In genomic region chr4:129618031-129618430, GRCm38 (mm10) we compare ENCODE assay signal across 9 mouse cellular contexts. TPM values are rescaled to one million over a fixed set of nuclear protein-coding genes. Genes with fewer than 3 reads are reported as not detected.
DNase-seq lines count a peak whose midpoint lies in the region; ATAC-seq and TF ChIP-seq lines count a peak whose summit lies in the region.
"Had no signal": no experiment of that assay in that cellular context is flagged by ENCODE, and none has a peak within 500 bp of the region (broad histone marks: within the 10 kb centered on the region; RNA-seq: fewer than 3 reads in every experiment).

No protein-coding gene starts in this region.

- peak overlapping the region; percentile 84 for H3K9ac ChIP-seq in lung, embryonic 16.5 days (ENCODE audit: low read length)
- H3K9ac ChIP-seq in forebrain, embryonic 12.5 days, result peak overlapping the region; percentile 77; the same call in 1 of the 2 replicates
- H3K9ac ChIP-seq in limb, embryonic 11.5 days (ENCODE audit: low read length), result peak overlapping the region; percentile 69; the same call in 1 of the 2 replicates

- ATAC-seq in lung, embryonic 16.5 days (ENCODE audit: low read depth), result no peak
- ATAC-seq in forebrain, embryonic 12.5 days (ENCODE audit: low FRiP score), result no peak
- ATAC-seq in limb, embryonic 11.5 days (ENCODE audit: insufficient number of reproducible peaks, low FRiP score, low TSS enrichment, low read depth), result no peak

- no peak for DNase-seq in lung, adult 18-20 months
- DNase-seq in limb, embryonic 11.5 days (ENCODE audit: low spot score), result no peak
- no peak for DNase-seq in MN1 (ENCODE audit: low spot score)
- DNase-seq in embryo, embryonic 9.5 days (ENCODE audit: extremely low spot score), result no peak
- no peak for DNase-seq in layer of hippocampus, postnatal 36 days
- DNase-seq: kidney, postnatal 14 days had no signal

- H3K27me3 ChIP-seq in lung, embryonic 16.5 days (ENCODE audit: control insufficient read depth, insufficient read depth, low read depth, low read length), result no peaks in the 10 kb centered on the region
- H3K27me3 ChIP-seq in forebrain, embryonic 12.5 days, result no peaks in the 10 kb centered on the region
- H3K27me3 ChIP-seq in limb, embryonic 11.5 days (ENCODE audit: control insufficient read depth, insufficient read depth, low read length), result no peaks in the 10 kb centered on the region

- no peak for TF ChIP-seq POLR2A in olfactory bulb, adult 2 months (IDR thresholded peaks at IDR 0.05; ENCODE audit: insufficient read depth, low read depth, low read length)

- H3K9me3 ChIP-seq in lung, embryonic 16.5 days (ENCODE audit: control insufficient read depth, low read length), result no peaks in the 10 kb centered on the region
- H3K9me3 ChIP-seq in forebrain, embryonic 12.5 days, result no peaks in the 10 kb centered on the region
- no peaks in the 10 kb centered on the region for H3K9me3 ChIP-seq in limb, embryonic 11.5 days (ENCODE audit: control insufficient read depth, low read length)

- H3K4me1 ChIP-seq in lung, embryonic 16.5 days (replicated peaks; ENCODE audit: control insufficient read depth, insufficient read depth, low read length), result peaks cover 18% of the 10 kb centered on the region
- peaks cover 21% of the 10 kb centered on the region for H3K4me1 ChIP-seq in forebrain, embryonic 12.5 days
- H3K4me1 ChIP-seq in limb, embryonic 11.5 days (ENCODE audit: control insufficient read depth, insufficient read depth, low read length), result peaks cover 11% of the 10 kb centered on the region
- H3K4me1 ChIP-seq in olfactory bulb, adult 2 months (ENCODE audit: control insufficient read depth, insufficient read depth, low read length), result peaks cover 24% of the 10 kb centered on the region

- H3K36me3 ChIP-seq in lung, embryonic 16.5 days (ENCODE audit: control insufficient read depth, insufficient read depth, low read length), result peaks cover 6% of the 10 kb centered on the region; the same call in 1 of the 2 replicates
- H3K36me3 ChIP-seq in forebrain, embryonic 12.5 days (replicated peaks), result peaks cover 18% of the 10 kb centered on the region
- H3K36me3 ChIP-seq in limb, embryonic 11.5 days (ENCODE audit: control insufficient read depth, insufficient read depth, low read length), result no peaks in the 10 kb centered on the region; the same call in none of the 2 replicates

- no peak overlapping the region for H3K27ac ChIP-seq in lung, embryonic 16.5 days (ENCODE audit: low read length)
- no peak overlapping the region for H3K27ac ChIP-seq in forebrain, embryonic 12.5 days
- no peak overlapping the region for H3K27ac ChIP-seq in limb, embryonic 11.5 days (replicated peaks; ENCODE audit: low read depth, low read length)
- H3K27ac ChIP-seq in olfactory bulb, adult 2 months (ENCODE audit: insufficient read depth, low read depth, low read length), result no peak overlapping the region

- H3K4me3 ChIP-seq in lung, embryonic 16.5 days (ENCODE audit: low read length), result peak overlapping the region; percentile 69
- peak overlapping the region; percentile 58 for H3K4me3 ChIP-seq in forebrain, embryonic 12.5 days (replicated peaks)
- H3K4me3 ChIP-seq in limb, embryonic 11.5 days (ENCODE audit: low read depth, low read length), result peak overlapping the region; percentile 46
- H3K4me3 ChIP-seq in olfactory bulb, adult 2 months (ENCODE audit: insufficient read depth, low read depth, low read length), result peak overlapping the region; percentile 60

- WGBS in lung, embryonic 16.5 days, result 93% methylated on average over 5 of the region's 5 CpGs
- 96% methylated on average over 5 of the region's 5 CpGs for WGBS in forebrain, embryonic 12.5 days
- 95% methylated on average over 5 of the region's 5 CpGs for WGBS in limb, embryonic 11.5 days
- 96% methylated on average over 5 of the region's 5 CpGs for WGBS in olfactory bulb, adult 2 months

- no peak for TF ChIP-seq CTCF in olfactory bulb, adult 2 months (IDR thresholded peaks at IDR 0.05; ENCODE audit: insufficient read depth, low read depth, low read length)

- peak overlapping the region; percentile 66 for H3K4me2 ChIP-seq in lung, embryonic 16.5 days (ENCODE audit: low read depth, low read length)
- peak overlapping the region; percentile 78 for H3K4me2 ChIP-seq in forebrain, embryonic 12.5 days
- peak overlapping the region; percentile 53 for H3K4me2 ChIP-seq in limb, embryonic 11.5 days (ENCODE audit: low read depth, severe bottlenecking)

RNA-seq across cellular contexts. Expression of gene Iqcc, which starts 0.9 kb away (rescaled TPM):
- 29.3 and 29.7 TPM in 2 replicates for polyA plus RNA-seq in lung, embryonic 16.5 days (2015; fragmentation: Nextera tagmentation; extraction: Ambion mirVana)
- 26.5 and 27.4 TPM in 2 replicates for polyA plus RNA-seq in forebrain, embryonic 12.5 days (2016; fragmentation: Nextera tagmentation; extraction: Ambion mirVana)
- 26.4 and 35.0 TPM in 2 replicates for polyA plus RNA-seq in limb, embryonic 11.5 days (2014; fragmentation: Nextera tagmentation; extraction: Ambion mirVana)
- polyA plus RNA-seq in olfactory bulb, adult 2 months (2012; ENCODE audit: insufficient read depth, insufficient read length, low replicate concordance, missing spikeins), result not detected in 2 replicates
- 10 to 100 TPM; 35.3 to 40.6 TPM for total RNA-seq in layer of hippocampus, postnatal 36 days (2021)

RNA-seq across cellular contexts. Expression of gene Dcdc2b, which starts 4.0 kb away (rescaled TPM):
- polyA plus RNA-seq in lung, embryonic 16.5 days (2015; fragmentation: Nextera tagmentation; extraction: Ambion mirVana), result 3.8 TPM in 2 replicates
- polyA plus RNA-seq in forebrain, embryonic 12.5 days (2016; fragmentation: Nextera tagmentation; extraction: Ambion mirVana), result 2.6 and 2.9 TPM in 2 replicates
- polyA plus RNA-seq in limb, embryonic 11.5 days (2014; fragmentation: Nextera tagmentation; extraction: Ambion mirVana), result 1.8 and 2.8 TPM in 2 replicates
- not detected in 2 replicates for polyA plus RNA-seq in olfactory bulb, adult 2 months (2012; ENCODE audit: insufficient read depth, insufficient read length, low replicate concordance, missing spikeins)
- total RNA-seq in layer of hippocampus, postnatal 36 days (2021), result 1 to 10 TPM; 6.0 to 7.7 TPM

RNA-seq across cellular contexts. Expression of gene Ccdc28b, which starts 5.7 kb away (rescaled TPM):
- polyA plus RNA-seq in lung, embryonic 16.5 days (2015; fragmentation: Nextera tagmentation; extraction: Ambion mirVana), result 65.8 and 71.1 TPM in 2 replicates
- 75.4 and 79.2 TPM in 2 replicates for polyA plus RNA-seq in forebrain, embryonic 12.5 days (2016; fragmentation: Nextera tagmentation; extraction: Ambion mirVana)
- polyA plus RNA-seq in limb, embryonic 11.5 days (2014; fragmentation: Nextera tagmentation; extraction: Ambion mirVana), result 40.3 and 48.8 TPM in 2 replicates
- not detected in 2 replicates for polyA plus RNA-seq in olfactory bulb, adult 2 months (2012; ENCODE audit: insufficient read depth, insufficient read length, low replicate concordance, missing spikeins)
- 10 to 100 TPM; 70.3 to 79.8 TPM for total RNA-seq in layer of hippocampus, postnatal 36 days (2021)

RNA-seq across cellular contexts. Expression of gene Tmem234, which starts 17.6 kb away (rescaled TPM):
- polyA plus RNA-seq in lung, embryonic 16.5 days (2015; fragmentation: Nextera tagmentation; extraction: Ambion mirVana), result 190 and 198 TPM in 2 replicates
- polyA plus RNA-seq in forebrain, embryonic 12.5 days (2016; fragmentation: Nextera tagmentation; extraction: Ambion mirVana), result 161 and 163 TPM in 2 replicates
- polyA plus RNA-seq in limb, embryonic 11.5 days (2014; fragmentation: Nextera tagmentation; extraction: Ambion mirVana), result 202 and 207 TPM in 2 replicates
- 500 TPM in 1 of 2 replicates, not detected in the other for polyA plus RNA-seq in olfactory bulb, adult 2 months (2012; ENCODE audit: insufficient read depth, insufficient read length, low replicate concordance, missing spikeins)
- total RNA-seq in layer of hippocampus, postnatal 36 days (2021), result 10 to 100 TPM; 79.1 to 81.4 TPM

RNA-seq across cellular contexts. Expression of gene Eif3i, which starts 17.6 kb away (rescaled TPM):
- polyA plus RNA-seq in lung, embryonic 16.5 days (2015; fragmentation: Nextera tagmentation; extraction: Ambion mirVana), result 229 and 231 TPM in 2 replicates
- polyA plus RNA-seq in forebrain, embryonic 12.5 days (2016; fragmentation: Nextera tagmentation; extraction: Ambion mirVana), result 204 and 212 TPM in 2 replicates
- 296 and 317 TPM in 2 replicates for polyA plus RNA-seq in limb, embryonic 11.5 days (2014; fragmentation: Nextera tagmentation; extraction: Ambion mirVana)
- not detected in 2 replicates for polyA plus RNA-seq in olfactory bulb, adult 2 months (2012; ENCODE audit: insufficient read depth, insufficient read length, low replicate concordance, missing spikeins)
- total RNA-seq in layer of hippocampus, postnatal 36 days (2021), result 100 to 1,000 TPM; 121 to 122 TPM

Comparison
In these comparisons a context has a peak if more than half of its experiments do, and no peak if none do; other contexts are left out.
1. RNA of gene Iqcc, which starts 0.9 kb away (polyA plus RNA-seq): 29.3 to 29.7 TPM in lung, embryonic 16.5 days, 26.5 to 27.4 TPM in forebrain, embryonic 12.5 days and 26.4 to 35.0 TPM in limb, embryonic 11.5 days; not detected in olfactory bulb, adult 2 months; every median in the first group is over 10 times any median in the second.
2. RNA of gene Ccdc28b, which starts 5.7 kb away (polyA plus RNA-seq): 75.4 to 79.2 TPM in forebrain, embryonic 12.5 days, 65.8 to 71.1 TPM in lung, embryonic 16.5 days and 40.3 to 48.8 TPM in limb, embryonic 11.5 days; not detected in olfactory bulb, adult 2 months; every median in the first group is over 10 times any median in the second.
3. Peak in every context shown above with its lines, with median percentiles within 50 percentile points of each other: H3K4me2 ChIP-seq, H3K4me3 ChIP-seq and H3K9ac ChIP-seq.